Mouse (Mus musculus) intestine, postnatal 0 days (tissue): Measurements from ENCODE around the gene Prss43. TPM values are rescaled to one million over a fixed set of nuclear protein-coding genes. Genes with fewer than 3 reads are reported as not detected.

Source experiments
- ATAC-seq: fragments of 200-750 bp; cut with Nextera tagmentation; 2 replicates; pipeline ENCODE4 v1.8.0; 2017; ENCODE audit warnings: mild to moderate bottlenecking, moderate TSS enrichment, moderate library complexity
- H3K27ac ChIP-seq: fragments of 300-500 bp; sonication (generic); 2 replicates; pipeline ENCODE4 v1.5.1; 2014; ENCODE audit warnings: mild to moderate bottlenecking, low read depth, low read length, moderate library complexity
- H3K27me3 ChIP-seq: fragments of 300-500 bp; sonication (generic); replicated peaks from 2 replicates; pipeline ENCODE4 v1.6.1; 2014; ENCODE audit warnings: low read length, mixed read lengths; ENCODE audit not compliant: control insufficient read depth, insufficient read depth
- H3K36me3 ChIP-seq: fragments of 300-500 bp; sonication (generic); 2 replicates; pipeline ENCODE4 v1.6.1; 2014; ENCODE audit warnings: mild to moderate bottlenecking, moderate library complexity; ENCODE audit not compliant: control insufficient read depth, insufficient read depth
- H3K4me1 ChIP-seq: fragments of 300-500 bp; sonication (generic); replicated peaks from 2 replicates; pipeline ENCODE4 v1.6.1; 2014; ENCODE audit warnings: antibody characterized with exemption, low read length, mixed read lengths; ENCODE audit not compliant: control insufficient read depth, insufficient read depth
- H3K4me2 ChIP-seq: fragments of 300-500 bp; sonication (generic); replicated peaks from 2 replicates; pipeline ENCODE4 v1.6.1; 2014; ENCODE audit warnings: low read depth, mild to moderate bottlenecking, moderate library complexity
- H3K4me3 ChIP-seq: fragments of 300-500 bp; sonication (generic); 2 replicates; pipeline ENCODE4 v1.5.1; 2014; ENCODE audit warnings: low read depth, low read length
- H3K9ac ChIP-seq: fragments of 300-500 bp; sonication (generic); 2 replicates; pipeline ENCODE4 v1.6.1; 2014; ENCODE audit warnings: mild to moderate bottlenecking, low read depth, low read length
- H3K9me3 ChIP-seq: fragments of 300-500 bp; sonication (generic); 2 replicates; pipeline ENCODE4 v1.6.1; 2016; ENCODE audit warnings: mixed run types; ENCODE audit not compliant: control insufficient read depth
- CTCF ChIP-seq: sonication (generic); IDR thresholded peaks from 2 replicates; pipeline ENCODE4 v1.5.1; 2016; ENCODE audit warnings: low read depth, mild to moderate bottlenecking, control low read depth, antibody characterized with exemption, moderate library complexity
- WGBS: fragments of 180-500 bp; shearing (Covaris S2); extraction: QIAGEN DNeasy Blood & Tissue Kit; methylation state at CpG from one replicate; pipeline ENCODE4 v1.1.7; 2014; 5-methylcytosine and 5-hydroxymethylcytosine counted together
- polyA plus RNA-seq: library from polyadenylated mRNA; unstranded; fragments of >200 nt; fragmentation: Nextera tagmentation; extraction: Ambion mirVana; gene quantifications from 2 replicates; pipeline ENCODE4 v1.2.1, GENCODE M21; 2015

Gene Prss43
- polyA plus RNA-seq, 1 experiment from 2014 or later, result not detected

- Histone ChIP-seq H3K4me3 (no peak overlapping the region), H3K4me2 (no peak overlapping the region), H3K27ac (no peak overlapping the region), H3K9ac (no peak overlapping the region), H3K27me3 (0 out of 2 replicates have a peak, but pooled peaks cover 4% of the 10 kb centered on the region), H3K4me1 (peaks cover 2% of the 10 kb centered on the region; the same call in 1 of the 2 replicates), H3K36me3 (no peaks in the 10 kb centered on the region), H3K9me3 (no peaks in the 10 kb centered on the region)
- WGBS, result 9% methylated on average over 1 of the region's 1 CpGs
- no peak for ATAC-seq
- TF ChIP-seq CTCF, result no peak
Observed at GRCm38 (mm10) chr9:110783611-110784010, 42.9 kb upstream of the Prss43 start.

- 88% methylated on average over 3 of the region's 3 CpGs for WGBS
Observed at GRCm38 (mm10) chr9:110788169-110788568, 38.3 kb upstream of the Prss43 start.

DNA sequence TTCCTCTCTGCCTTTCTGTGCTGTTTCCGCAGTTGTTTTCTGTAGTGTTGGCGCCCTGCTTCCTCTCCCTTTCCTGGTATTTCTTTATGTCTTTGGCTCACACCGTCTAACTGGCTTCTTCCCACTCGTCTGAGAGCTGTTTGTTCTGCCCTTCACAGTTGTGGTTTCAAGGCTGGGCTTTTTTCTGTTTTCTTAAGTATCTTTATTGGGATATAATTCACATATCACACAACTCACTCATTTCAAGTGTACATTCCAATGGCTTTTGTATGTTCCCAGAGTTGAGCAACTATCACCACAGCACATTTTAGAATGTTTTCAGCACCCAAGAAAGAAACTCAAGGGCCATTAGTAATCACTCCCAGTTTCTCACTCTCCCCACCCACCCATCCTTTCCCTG is 36.0 kb upstream of the Prss43 start:
- H3K36me3 ChIP-seq, result no peaks in the 10 kb centered on the region
- no peak overlapping the region for H3K27ac ChIP-seq
- no peak overlapping the region for H3K4me3 ChIP-seq
- H3K9ac ChIP-seq, result no peak overlapping the region
- no peak for TF ChIP-seq CTCF
- WGBS, result 64% methylated on average over 4 of the region's 4 CpGs
- H3K4me1 ChIP-seq, result no peaks in the 10 kb centered on the region
- no peak for ATAC-seq
- H3K9me3 ChIP-seq, result no peaks in the 10 kb centered on the region
- no peak overlapping the region for H3K4me2 ChIP-seq
- no peaks in the 10 kb centered on the region for H3K27me3 ChIP-seq

More at GRCm38 (mm10) chr9:110788169-110788568, 38.3 kb upstream of the Prss43 start:
- H3K9ac ChIP-seq, result no peak overlapping the region
- H3K27ac ChIP-seq, result no peak overlapping the region
- H3K4me2 ChIP-seq, result no peak overlapping the region
- H3K36me3 ChIP-seq, result no peaks in the 10 kb centered on the region
- no peak for ATAC-seq
- H3K4me1 ChIP-seq, result no peaks in the 10 kb centered on the region
- no peaks in the 10 kb centered on the region for H3K9me3 ChIP-seq
- no peaks in the 10 kb centered on the region for H3K27me3 ChIP-seq
- no peak for TF ChIP-seq CTCF
- H3K4me3 ChIP-seq, result no peak overlapping the region

- no peak for TF ChIP-seq CTCF
- H3K4me1 ChIP-seq, result no peaks in the 10 kb centered on the region
- H3K4me3 ChIP-seq, result no peak overlapping the region
- H3K9me3 ChIP-seq, result no peaks in the 10 kb centered on the region
- 81% methylated on average over 10 of the region's 10 CpGs for WGBS
- no peak overlapping the region for H3K4me2 ChIP-seq
- H3K36me3 ChIP-seq, result no peaks in the 10 kb centered on the region
- H3K27me3 ChIP-seq, result no peaks in the 10 kb centered on the region
- H3K27ac ChIP-seq, result no peak overlapping the region
- H3K9ac ChIP-seq, result no peak overlapping the region
- ATAC-seq, result no peak
Observed at GRCm38 (mm10) chr9:110797013-110797412, 29.5 kb upstream of the Prss43 start.

DNA sequence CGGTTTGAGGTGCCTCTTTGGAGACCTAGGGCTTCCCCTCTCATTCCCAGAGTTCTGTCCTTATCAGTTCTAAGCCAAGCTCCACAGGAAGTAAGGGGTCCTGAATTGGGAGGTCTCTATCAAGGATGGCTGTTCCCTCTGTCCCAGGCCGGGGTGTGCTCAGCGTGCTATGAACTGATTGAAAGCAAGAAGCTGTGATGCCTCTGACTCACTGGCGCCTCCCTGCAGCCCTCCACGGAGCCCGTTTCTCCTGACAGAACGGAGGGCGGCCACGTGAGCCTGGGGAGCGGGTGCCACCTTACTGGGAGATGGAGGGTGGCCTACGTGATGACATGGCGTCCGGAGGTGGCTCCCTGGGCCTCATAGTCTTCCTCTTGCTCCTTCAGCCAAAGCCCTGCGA is 28.6 kb upstream of the Prss43 start, which contains the start of gene Prss42:
Prss42 (plus strand) TSS at position 301 of the 400 bp plus-strand sequence.
- H3K9me3 ChIP-seq, result no peaks in the 10 kb centered on the region
- WGBS, result 89% methylated on average over 14 of the region's 14 CpGs

GRCm38 (mm10) chr9:110800834-110801479 is 25.5 kb upstream of the Prss43 start:
- WGBS, result 89% methylated on average over 8 of the region's 8 CpGs
- no peak for ATAC-seq
- H3K9me3 ChIP-seq, result no peaks in the 10 kb centered on the region

More for the DNA sequence above, 28.6 kb upstream of the Prss43 start, which contains the start of gene Prss42:
- no peaks in the 10 kb centered on the region for H3K36me3 ChIP-seq
- ATAC-seq, result no peak
- no peaks in the 10 kb centered on the region for H3K4me1 ChIP-seq
- no peak within 1 kb of the TSS for H3K4me3 ChIP-seq
- TF ChIP-seq CTCF, result no peak
- no peak within 1 kb of the TSS for H3K4me2 ChIP-seq
- no peak within 1 kb of the TSS for H3K27ac ChIP-seq
- no peaks in the 10 kb centered on the region for H3K27me3 ChIP-seq
- no peak within 1 kb of the TSS for H3K9ac ChIP-seq

More at GRCm38 (mm10) chr9:110800834-110801479, 25.5 kb upstream of the Prss43 start:
- Histone ChIP-seq H3K4me1 (no peaks in the 10 kb centered on the region), H3K27me3 (no peaks in the 10 kb centered on the region), H3K4me3 (no peak overlapping the region), H3K4me2 (no peak overlapping the region), H3K9ac (no peak overlapping the region), H3K27ac (no peak overlapping the region), H3K36me3 (no peaks in the 10 kb centered on the region)
- TF ChIP-seq CTCF, result no peak
